Mouse (Mus musculus) embryo, embryonic 9.5 days (tissue): ENCODE results near the gene Aldh3b3.

Source experiments
- DNase-seq: peaks from one replicate; pipeline ENCODE4 v3.0.0-alpha.2; 2017; ENCODE audit errors: extremely low spot score

The Aldh3b3 gene

DNA sequence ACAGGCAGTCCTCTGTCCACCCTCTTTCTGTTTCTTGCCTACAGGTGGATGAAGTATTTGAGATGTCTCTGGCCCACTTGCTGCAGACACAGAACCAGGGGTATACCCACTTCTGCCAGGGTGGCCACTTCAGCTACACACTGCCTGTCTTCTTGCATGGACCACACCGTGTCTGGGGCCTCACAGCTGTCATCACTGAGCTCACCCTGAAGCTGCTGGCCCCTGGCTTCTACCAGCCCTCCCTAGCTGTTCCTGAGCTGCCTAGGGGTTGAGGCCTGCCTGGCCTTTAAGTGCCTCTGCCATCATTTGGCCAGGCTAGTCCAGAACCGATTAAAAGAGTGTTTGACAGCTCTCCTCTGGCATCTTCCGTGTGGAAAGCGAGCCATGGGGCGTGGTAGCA is 43.3 kb downstream of the Aldh3b3 start:
- no peak for DNase-seq

DNA sequence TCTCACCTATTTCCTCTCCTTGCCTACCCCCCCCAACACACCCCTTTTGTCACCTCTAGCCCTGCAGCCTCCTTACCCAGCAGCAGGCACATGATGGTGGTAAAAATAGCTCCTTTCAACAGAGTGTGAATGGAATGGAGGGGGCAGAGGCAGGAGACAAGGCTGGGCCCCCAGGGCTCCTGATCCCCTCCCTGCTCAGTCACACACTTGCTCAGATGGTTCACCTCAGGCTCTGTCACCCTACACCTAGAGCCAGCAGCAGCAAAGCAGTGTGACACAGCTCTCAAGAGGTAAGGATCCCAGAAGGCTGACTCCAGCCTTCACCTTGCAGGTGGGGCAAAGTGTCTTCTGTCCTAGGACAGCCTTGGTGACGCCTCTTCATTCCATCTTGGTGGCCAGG is 44.7 kb downstream of the Aldh3b3 start, which contains the start of gene Doc2g:
Gene Doc2g, plus strand, starts transcription at position 202 of the 400 bp plus-strand sequence.
- no peak for DNase-seq

DNA sequence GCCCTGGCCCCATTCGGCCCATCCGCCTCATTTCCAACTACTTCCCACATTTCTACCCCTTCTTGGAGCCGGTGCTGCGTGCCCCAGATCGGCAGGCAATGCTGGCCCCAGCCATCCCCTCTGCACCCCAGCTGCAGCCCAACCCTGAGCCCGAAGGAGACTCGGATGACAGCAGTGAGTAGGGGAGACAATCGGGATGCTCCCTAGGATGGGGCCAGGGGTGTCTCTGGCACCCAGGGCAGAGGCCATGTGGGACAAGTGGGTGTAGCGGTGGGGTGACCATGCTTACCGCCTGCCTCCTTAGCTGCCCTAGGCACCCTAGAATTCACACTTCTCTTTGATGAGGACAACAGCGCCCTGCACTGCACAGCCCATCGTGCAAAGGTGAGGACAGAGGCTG is 45.2 kb downstream of the Aldh3b3 start:
- DNase-seq, result no peak

DNA sequence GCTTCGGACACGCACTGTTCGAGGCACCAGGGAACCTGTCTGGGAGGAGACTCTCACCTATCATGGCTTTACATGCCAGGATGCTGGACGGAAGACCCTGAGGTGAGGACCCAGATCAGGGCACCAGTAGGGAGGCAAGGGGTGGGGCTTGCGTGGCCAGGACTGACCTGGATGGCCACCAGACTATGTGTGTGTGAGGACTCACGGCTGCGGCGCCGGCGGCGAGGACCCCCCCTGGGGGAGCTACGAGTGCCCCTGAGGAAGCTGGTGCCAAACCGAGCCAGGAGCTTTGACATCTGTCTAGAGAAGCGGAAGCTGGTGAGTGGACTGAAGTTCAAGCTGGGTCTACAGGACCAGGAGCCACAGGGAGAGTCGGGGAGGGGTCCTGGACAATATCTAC is 45.9 kb downstream of the Aldh3b3 start:
- no peak for DNase-seq

DNA sequence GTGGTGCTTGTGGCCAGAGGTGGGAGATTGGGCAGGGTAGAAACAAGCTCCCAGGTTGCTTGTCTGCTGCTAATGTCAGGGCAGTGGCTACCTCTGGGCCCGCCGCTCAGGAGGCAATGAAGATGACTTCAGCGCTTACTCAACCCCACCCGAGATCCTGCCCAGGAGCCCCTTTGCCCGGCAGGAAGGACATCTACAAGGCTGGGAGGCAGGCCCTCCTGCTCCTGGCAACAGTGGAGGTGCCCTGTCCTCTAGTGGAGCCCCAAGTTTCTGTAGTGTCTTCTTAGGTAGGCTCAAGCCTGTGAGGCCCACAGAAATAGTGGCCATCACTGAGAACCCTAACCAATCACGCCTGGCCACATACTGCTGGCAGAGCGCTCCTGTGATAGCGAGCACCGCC is 46.6 kb downstream of the Aldh3b3 start:
- DNase-seq, result no peak

DNA sequence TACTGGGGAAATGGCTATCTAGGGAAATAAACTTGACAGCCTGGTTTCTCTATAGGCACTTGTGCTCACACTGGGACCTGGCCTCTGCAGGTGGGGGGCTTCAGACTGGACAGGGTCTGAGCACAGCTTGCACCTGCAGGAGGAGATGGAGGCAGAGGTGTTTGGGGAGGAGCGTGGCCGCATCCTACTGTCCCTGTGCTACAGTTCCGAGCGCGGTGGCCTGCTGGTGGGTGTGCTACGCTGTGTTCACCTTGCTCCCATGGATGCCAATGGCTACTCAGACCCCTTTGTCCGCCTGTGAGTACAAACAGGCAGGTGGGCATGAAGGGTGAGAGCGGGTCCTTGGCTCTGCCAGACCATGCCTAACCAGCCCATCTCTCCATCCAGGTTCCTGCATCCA is 47.5 kb downstream of the Aldh3b3 start:
- DNase-seq, result no peak

DNA sequence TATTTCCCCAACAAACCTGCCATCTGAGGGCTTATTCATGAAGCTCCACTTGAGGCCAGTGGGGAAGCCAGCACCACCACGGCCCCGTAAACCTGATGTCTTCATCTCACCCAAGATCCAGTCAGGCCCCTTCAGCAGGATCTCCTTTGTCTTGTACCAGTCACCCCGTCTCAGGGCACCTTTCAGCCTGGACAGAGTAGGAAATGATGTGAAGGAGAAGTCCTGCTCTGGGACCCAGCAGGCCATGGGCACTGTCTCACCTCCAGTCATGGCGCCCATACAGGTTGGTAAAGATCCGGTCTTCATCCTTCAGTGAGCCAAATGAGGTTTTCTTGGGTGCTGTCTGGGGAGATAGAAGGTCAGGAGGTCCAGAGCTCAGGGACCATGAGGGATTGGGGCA is 52.6 kb downstream of the Aldh3b3 start:
- no peak for DNase-seq

DNA sequence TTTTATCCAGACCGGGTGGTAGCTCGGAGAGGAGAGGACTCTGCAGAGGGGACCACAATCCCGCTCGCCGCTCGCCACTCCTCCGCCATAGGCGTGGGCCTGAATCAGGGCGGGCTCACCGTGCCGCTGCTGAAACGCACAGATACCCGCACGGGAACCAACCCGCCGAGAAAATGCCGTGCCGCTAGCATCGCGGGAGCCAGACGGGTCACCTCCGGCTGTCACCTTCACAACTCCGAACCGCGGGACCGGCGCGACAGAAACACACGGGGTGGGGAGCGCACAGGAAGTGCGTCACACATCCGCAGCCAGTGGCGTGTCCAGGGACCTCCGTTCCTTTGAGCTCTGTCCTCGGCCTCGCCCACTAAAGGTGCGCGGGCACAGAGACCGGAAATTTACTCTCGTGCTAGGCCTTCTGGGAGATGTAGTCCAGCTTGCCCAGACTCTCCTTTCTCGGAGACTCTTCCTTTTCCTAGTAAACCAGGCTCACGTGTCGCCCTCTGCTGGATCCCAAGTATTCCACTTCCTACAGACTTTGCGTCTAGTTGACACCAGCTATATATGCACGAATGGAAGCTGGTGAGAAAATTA is 54.1 kb downstream of the Aldh3b3 start, which contains the start of gene Ndufv1:
Gene Ndufv1, minus strand, starts transcription at position 375 of the 591 bp plus-strand sequence.
- peak; percentile 95 for DNase-seq

DNA sequence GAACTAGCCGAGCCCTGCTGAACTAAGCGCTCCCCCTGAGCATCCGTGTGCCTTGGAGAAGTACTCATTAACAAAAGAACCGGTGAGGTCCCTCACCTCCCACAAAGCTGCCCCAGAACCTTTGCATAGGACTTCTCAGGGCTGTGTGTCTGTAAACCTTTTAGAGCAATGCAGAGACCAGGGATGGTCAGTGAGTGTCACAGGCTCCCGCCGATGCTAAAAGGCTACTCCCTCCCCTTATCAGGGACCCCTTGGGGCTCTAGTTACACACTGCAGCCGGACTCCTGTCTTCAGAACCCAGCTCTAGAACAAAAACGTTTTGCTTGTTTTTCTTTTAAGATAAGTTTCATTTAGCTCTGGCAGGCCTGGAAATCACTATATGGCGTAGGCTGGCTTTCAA is 54.6 kb downstream of the Aldh3b3 start:
- DNase-seq, result no peak

DNA sequence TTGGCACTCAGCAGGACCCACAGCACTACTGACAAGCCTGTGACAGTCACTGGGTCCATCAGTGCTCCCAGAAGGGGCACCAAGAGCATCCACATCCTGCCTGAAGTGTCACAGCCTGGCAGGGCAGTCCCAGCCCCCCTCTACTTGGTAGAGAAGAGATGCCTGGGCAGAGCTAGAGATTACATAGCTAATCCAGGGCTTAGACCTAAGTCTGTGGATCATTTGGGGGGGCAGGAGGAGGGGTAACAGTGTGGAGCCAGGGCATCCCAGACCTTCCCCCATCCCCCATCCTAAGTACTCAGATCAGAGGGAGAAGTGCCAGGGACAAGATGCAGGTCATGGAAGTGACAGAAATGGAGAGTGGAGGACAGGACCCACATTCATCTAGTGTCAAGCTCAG is 56.4 kb downstream of the Aldh3b3 start:
- DNase-seq, result no peak

DNA sequence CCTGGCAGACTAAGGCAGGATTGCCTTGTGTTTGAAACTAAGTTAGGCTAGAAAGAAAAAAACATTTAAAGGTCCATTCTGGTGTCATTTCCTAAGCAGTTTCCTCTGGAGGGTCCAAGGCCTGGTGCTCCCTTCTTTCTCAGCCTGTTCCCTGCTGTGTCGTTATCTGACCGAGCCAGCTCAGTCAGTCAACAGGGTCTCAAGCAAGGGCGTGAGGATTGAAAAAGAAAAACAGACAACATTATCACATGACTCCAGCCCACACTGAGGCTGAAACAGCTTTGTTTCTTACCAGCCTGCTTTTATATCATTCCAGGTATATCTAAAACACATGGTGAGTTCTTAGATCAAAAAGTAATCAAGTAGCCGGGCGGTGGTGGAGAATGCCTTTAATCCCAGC is 57.2 kb downstream of the Aldh3b3 start:
- no peak for DNase-seq

DNA sequence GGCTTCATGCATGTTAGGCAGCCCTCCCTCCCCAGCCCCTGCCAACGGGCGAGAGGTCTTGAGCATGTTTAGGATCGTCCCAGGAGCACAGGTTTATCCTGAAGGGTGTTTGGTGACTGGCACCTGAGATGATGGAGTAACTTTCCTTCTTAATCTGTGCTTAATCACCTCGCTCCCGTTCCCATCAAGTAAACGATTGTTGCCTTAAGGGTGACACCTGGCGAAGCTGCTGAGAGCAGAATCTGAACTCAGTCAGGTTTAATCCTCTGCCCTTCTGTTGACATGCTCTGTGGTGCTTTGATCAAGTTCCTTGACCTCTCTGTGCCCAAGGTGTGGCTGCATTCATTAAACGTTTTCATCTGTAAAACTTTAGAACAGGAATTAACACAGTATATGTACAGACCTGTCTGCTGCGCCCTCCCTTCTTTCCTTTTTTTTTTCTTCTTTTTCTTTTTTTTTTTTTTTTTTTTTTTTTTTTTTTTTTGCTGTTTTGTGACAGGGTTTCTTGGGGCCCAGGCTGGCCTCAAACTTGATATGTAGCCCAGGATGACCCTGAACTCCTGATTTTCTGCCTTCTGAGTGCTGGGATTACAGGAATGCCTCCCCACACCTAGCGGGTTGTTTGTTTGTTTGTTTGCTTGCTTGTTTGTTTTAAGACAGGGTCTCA is 59.6 kb downstream of the Aldh3b3 start:
- DNase-seq, result no peak

DNA sequence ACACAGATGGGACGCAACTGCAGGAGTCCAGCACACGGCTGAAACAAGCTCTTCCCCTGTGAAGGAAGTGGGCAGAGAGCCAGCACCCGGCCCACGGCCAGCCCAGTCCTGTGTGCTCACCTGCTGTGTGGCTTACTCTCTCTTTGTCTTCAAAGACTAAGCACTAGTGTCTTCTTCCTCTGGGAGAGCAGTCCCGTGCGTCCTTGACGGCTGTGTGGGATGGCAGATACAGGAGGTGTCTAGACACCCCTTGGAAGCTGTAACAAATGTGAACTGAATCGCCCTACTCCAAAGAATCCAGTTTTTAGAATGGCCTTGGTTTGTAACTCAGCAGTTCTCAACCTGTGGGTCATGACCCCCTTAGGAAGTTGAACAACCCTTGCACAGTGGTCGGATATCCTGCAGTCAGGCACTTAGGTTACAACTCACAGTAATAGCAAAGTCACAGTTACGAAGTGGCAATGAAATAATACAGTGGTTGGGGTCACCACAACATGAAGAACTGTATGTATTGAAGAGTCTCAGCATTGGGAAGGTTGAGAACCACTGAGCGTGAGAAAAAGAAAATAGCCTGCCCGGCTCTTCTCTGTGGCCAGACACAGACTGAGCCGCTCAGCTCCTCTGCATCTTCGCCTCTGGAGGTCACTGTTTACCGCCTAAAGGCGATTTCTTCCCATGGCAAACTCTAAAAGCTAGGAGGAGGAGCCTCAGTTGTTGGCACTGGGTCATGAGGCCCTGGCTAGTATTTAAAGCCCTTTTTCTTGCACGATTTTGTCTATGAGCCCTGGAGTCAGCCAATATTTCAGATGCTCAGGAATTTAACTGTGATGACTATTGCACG is 60.5 kb downstream of the Aldh3b3 start:
- DNase-seq, result peak; percentile 77
